Mouse (Mus musculus) heart, postnatal 36 days (tissue): Measurements from ENCODE around the gene Cox5a. TPM values are rescaled to one million over a fixed set of nuclear protein-coding genes. Genes with fewer than 3 reads are reported as not detected.

Source experiments
- DNase-seq, 2 experiments: peaks; one replicate each; pipeline ENCODE4 v3.0.0; 2021 to 2022
- intact Hi-C: fragments of 180-260 bp; cut with DNase I; formaldehyde crosslinking; loops from one replicate; pipeline ENCODE4 v1.15.1; 2025
- total RNA-seq, 2 experiments: library from RNA; stranded (reverse); gene quantifications; 2 replicates each; pipeline ENCODE4 v1.2.3; 2021

The Cox5a gene
- total RNA-seq, 2 experiments from 2014 or later: 2,624 to 2,673 TPM

DNA sequence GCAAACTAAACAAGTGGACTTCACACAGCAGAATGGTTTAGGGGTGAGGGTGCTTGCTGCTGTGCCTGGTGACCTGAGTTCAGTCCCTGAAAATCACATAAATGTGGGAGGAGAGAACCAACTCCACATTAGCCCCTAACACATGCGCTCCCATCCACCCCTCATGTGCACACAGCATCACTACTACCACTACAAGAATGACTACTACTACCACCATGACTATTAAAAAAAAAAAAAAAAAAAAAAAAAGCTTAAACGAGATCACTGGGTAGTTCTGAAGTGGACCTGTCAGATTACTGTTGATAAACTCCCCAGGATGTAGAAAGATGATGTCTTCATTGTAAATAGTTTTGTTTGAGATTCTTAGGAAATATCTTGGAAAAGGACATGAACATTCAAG, 38.5 kb downstream of the Cox5a start:
- intact Hi-C loops: no loop called here
- DNase-seq: no peak

DNA sequence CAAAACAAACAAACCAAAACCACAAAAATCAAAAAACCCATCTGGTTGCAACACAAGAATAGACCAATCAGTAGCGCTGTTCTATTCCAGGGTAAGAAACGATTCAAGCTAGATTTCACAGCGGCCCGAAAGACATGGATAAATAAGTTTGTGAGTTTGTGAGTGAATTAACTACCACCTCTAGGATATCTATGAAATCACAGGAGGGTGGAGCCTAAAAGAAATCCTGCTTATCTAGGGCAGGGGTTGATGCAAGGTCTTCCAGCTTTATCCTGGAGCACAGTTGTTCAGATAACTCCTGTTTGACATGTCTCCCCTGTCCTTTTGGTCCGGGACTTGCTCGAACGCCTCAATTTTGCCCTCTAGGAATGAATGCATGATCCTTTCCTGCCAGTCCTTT, 39.2 kb downstream of the Cox5a start:
- DNase-seq: no peak
- intact Hi-C loops: loop anchor here (2.0 kb wide), 1 partner anchor 29 kb away; the partner anchor contains the start of gene Ulk3

DNA sequence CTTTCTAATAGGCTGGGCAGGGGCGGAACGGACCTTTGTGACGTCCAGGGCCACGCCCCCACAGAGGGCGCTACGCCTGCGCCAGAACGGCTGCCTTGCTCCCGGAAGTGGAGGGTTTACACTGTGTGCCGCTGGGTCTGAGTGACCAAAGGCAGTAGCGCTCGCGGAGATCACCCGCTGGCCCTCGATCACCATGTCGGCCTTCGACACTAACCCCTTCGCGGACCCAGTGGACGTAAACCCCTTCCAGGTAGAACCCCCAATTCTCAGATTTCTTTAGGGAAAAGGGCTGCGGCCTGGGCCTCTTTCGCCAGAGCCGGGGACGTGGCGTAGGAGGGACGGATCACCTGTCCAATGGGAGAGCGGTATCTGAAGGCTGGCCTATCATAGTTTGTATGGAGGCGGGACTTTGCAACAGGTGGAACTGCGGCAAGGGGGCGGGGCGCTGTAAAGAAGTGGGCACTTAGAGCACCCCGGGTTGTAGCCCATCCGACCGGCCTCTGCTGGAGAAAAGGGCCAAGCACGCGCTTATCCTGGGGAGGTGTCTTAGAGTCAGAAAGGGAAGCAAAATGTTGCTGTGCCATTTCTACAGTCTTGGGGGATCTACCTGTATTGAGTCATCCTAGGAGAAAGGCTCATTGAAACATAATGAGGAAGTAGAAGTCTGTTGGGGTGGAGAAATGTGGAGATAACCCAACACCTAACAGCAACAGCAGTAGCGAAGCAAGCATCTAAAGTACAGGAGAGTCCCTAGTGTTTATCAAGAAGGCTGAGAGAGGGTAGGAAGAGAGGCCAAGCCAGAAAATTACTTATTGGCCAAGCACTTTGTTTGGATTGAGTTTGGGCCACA, 40.0 kb downstream of the Cox5a start, which contains the start of gene Scamp2:
Gene Scamp2, plus strand, starts transcription at position 83 of the 850 bp plus-strand sequence.
- peak; percentile 94 to 97 for DNase-seq
- intact Hi-C loops: loop anchor here (2.0 kb wide), 1 partner anchor 28 kb away; the partner anchor contains the start of gene Ulk3

DNA sequence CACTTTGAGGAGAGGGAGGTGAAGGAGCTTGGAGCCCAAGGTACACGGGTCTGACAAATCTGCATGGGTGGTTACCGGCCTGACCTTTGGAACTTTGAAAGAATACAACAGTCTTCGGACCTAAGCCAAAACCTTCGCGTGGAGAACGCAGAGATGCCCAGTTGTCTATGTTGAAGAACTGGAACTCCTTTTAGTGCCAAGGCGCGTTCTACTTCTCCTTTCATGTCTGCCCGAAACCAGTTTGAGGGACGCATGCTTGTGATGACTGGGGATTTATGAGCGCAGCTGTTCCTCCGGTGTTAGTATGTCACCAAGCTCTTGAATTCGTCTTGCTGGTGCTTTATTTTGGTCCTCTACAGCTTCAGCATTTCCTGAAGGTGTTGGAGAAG, 40.6 kb downstream of the Cox5a start:
- no peak for DNase-seq
- intact Hi-C loops: loop anchor here (2.0 kb wide), 2 partner anchors 21 to 27 kb away; partner anchors contain the start of gene Ulk3

DNA sequence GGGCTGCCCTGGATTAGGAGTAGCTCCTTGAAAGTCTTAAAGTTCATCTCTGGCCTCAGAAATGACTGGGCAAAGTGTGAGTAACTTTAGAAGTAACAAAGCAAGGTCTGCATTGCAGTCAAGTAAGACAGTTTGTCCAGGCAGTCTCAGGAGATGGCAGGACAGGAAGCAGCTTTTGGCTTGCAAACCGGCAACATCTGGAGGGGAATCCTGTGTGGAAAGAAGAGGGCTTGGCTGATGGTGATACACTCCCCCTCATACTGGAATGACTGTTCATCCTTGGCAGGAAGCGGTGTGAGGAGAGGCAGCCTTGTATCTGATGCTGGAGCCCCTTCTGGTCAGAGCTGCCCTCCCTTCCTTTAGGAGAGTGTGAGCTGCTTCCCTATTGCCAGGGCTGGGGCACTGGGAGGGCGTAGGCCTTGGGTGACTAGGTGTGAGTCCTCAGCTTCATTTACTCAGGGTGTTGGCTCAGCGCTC, 41.9 kb downstream of the Cox5a start:
- intact Hi-C loops: loop anchor here (2.0 kb wide), 1 partner anchor 22 kb away; no protein-coding TSS in a partner anchor
- peak; percentile 48 to 66 for DNase-seq

DNA sequence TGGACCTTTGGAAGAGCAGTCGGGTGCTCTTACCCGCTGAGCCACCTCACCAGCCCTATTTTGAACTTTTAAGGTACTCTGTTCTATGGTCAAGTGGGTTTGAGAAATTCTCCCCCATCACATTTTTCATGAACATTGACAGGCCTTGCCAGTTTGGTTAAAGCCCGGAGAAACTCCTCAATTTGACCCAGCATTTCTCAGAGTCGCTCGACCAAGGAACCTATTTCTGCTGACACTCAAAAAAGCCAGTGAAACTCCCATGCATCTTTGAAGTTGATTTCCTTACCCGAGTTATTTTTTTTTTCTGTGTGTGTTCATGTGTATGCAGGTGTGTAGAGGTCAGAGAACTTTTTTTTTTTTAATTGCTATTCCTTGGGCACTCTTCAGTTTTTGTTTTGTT, 43.5 kb downstream of the Cox5a start:
- no peak for DNase-seq
- intact Hi-C loops: no loop called here

DNA sequence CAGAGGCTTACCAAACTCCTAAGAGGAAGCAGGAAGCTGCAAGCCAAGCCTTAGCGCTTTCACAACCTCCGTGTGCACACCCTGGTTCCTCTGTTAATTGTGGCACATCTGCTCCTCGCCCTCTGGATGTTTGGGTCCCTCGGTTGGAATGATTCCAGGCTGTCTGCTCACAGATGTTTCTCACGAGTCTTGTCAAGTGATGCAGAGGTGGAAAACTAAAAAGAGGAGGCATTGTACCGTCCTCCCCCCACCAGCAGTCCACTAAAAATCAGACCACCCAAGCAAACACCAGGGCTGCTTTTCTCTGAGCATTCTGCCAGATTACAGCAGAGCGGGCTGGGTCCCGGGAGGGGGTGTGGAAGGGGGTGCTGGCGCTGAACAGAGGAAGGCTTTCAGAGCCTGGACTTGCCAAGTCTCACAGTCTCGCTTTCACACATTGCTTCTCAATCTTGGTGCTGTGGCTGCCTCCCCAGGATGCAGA, 44.7 kb downstream of the Cox5a start:
- intact Hi-C loops: loop anchor here (2.0 kb wide), 1 partner anchor 15 kb away; no protein-coding TSS in a partner anchor

DNA sequence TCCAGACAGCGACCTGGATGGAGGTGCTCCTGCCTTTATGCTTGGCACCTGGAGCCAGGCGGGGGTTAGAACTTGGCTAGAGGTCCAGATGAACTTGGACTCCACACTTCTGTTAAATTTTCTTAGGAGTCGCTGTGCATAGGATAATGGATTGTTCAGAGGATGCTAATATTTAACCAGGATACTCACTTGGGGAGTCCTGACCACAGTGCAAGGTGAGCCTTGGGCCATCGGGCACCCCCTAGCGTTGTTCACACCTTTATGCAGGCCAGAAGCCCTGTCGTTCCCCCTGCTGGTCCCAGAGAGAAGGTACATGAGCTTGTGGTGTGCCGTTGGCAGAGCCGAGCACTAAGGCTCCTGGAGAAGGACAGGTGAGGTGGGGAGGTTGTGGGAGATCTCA, 45.8 kb downstream of the Cox5a start:
- DNase-seq: no peak
- intact Hi-C loops: loop anchor here (2.0 kb wide), 1 partner anchor 14 kb away; no protein-coding TSS in a partner anchor

More for the DNA sequence above, 44.7 kb downstream of the Cox5a start:
- peak in 1 of 2 experiments; percentile 44 for DNase-seq

DNA sequence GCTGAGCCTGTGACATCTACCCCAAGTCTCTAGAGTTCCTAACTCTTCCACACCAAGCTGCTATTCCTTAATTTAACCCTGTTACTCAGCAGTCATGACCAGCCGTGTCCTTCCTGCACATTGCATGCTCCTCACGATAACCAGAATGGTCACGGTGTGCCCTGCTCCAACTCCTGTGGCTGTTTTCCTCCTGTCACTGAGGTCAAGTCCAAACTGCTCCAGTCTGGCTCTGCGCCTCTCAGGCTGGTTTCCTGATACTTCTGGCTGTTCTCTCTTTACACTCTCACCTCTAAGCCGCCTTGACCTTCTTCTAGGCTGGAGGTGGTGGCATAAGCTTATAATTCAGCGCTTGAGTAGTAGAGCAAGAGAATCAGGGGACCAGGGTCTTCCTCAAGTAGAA, 47.4 kb downstream of the Cox5a start:
- intact Hi-C loops: no loop called here

DNA sequence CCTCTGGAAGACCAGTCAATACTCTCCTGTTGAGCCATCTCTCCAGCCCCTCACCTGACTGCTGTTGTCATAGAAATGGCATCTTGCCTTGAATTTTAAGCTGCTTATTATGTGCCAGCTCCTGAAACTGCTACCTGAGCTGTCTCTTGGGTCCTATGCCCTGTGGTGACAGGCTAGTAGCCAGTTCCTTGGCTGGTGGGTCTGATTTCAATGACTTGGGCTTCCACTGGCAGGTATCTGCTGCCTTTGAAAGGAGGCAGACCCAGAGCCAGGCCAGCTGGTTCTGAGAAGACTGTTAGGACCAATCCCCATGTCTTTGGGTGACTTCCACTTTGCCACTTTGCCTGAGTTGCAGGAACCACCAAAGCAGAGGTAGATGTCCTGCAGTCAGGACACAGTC, 53.3 kb downstream of the Cox5a start:
- DNase-seq: no peak
- intact Hi-C loops: no loop called here

More for the DNA sequence above, 47.4 kb downstream of the Cox5a start:
- no peak for DNase-seq

DNA sequence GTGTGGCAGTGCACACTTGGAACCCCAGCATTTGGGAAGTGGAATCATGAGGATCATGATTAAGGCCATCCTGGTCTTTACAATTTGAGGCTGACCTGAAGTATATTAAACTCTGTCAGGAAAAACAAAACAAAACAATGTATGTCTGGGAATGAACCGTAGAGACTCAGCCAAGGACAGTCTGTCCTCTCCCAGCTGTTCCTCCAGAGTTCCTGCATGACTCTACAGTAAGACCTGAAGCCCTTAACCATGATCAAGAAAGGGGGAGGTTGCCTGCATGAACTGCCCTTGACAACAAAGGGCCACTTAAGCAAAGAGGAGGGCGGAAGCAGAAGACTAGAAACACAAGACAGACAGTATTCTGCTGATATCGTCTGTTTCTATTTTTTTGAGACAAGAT, 54.5 kb downstream of the Cox5a start:
- intact Hi-C loops: no loop called here
- no peak for DNase-seq

DNA sequence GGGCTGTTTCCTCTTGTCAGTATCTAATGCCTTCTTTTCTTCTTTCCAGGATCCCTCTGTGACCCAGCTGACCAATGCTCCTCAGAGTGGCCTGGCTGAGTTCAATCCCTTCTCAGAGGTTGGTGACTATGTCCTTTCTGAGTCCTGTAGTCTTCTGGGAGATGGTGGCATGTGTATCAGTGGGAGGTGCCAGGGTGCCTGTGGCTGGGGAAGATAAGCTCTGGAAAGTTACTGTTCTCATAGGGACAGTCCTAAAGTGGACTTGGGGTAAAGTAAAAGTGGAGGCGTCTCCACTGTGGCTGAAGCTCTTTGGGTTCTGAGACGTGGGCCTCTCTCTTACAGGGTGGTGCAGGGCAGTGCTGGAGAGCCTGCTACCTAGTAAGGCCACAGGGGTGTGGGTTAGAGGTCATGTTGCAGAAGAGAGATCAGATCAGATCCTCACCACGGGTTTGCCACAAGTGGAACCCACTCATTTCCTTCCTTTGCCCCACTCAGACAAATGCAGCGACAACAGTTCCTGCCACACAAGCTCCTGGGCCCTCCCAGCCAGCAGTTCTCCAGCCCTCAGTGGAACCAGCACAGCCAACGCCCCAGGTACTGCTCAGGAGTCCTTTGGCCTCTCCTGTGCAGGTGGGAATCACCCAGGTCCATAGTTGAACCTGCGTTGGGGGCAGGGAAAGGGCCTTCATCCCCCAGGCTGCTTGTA, 56.2 kb downstream of the Cox5a start:
- no peak for DNase-seq
- intact Hi-C loops: no loop called here

Other genes starting within 250 kb of the Cox5a start
- 1 to 10 TPM; 8.2 to 8.8 TPM for gene Ppcdc, start 81.2 kb upstream of the Cox5a start, total RNA-seq
- 1 to 10 TPM; 5.4 to 6.4 TPM for gene Scamp5, start 53.2 kb upstream of the Cox5a start, total RNA-seq
- 1 to 10 TPM; 1.0 to 2.1 TPM for gene Rpp25, start 17.2 kb upstream of the Cox5a start, total RNA-seq
- gene Fam219b, start 16.3 kb downstream of the Cox5a start, total RNA-seq: 1 to 10 TPM; 7.2 to 8.3 TPM
- gene Mpi, start 31.5 kb downstream of the Cox5a start, total RNA-seq: 100 to 1,000 TPM; 129 to 161 TPM
- gene Scamp2, start 39.7 kb downstream of the Cox5a start, total RNA-seq: 10 to 100 TPM; 25.8 to 29.4 TPM
- 1 to 10 TPM; 7.1 to 8.2 TPM for gene Ulk3, start 68.2 kb downstream of the Cox5a start, total RNA-seq
- gene Cplx3, start 85.0 kb downstream of the Cox5a start, total RNA-seq: not detected
- not detected for gene Lman1l, start 99.5 kb downstream of the Cox5a start, total RNA-seq
- 10 to 100 TPM; 26.2 to 28.5 TPM for gene Csk, start 132.4 kb downstream of the Cox5a start, total RNA-seq
- not detected for gene Cyp1a2, start 162.4 kb downstream of the Cox5a start, total RNA-seq
- gene Cyp1a1, start 166.7 kb downstream of the Cox5a start, total RNA-seq: not detected
- gene Edc3, start 187.3 kb downstream of the Cox5a start, total RNA-seq: 1 to 10 TPM; 5.0 to 5.2 TPM
- 10 to 100 TPM; 29.4 to 39.8 TPM for gene Clk3, start 244.6 kb downstream of the Cox5a start, total RNA-seq